Mouse (Mus musculus) G1E-ER4 (cell line): Measurements from ENCODE around the gene Asic2. TPM values are rescaled to one million over a fixed set of nuclear protein-coding genes. Genes with fewer than 3 reads are reported as not detected.

Source experiments
- GATA1 ChIP-seq: IDR thresholded peaks from one replicate; pipeline ENCODE4 v1.8.0; 2012; ENCODE audit warnings: low read length, inconsistent platforms
- polyA plus RNA-seq: library from polyadenylated mRNA; stranded (reverse); fragments of >175 nt; gene quantifications from 2 replicates; pipeline ENCODE4 v1.2.3, GENCODE M21; 2012

Gene Asic2
- polyA plus RNA-seq, 1 experiment, result not detected

DNA sequence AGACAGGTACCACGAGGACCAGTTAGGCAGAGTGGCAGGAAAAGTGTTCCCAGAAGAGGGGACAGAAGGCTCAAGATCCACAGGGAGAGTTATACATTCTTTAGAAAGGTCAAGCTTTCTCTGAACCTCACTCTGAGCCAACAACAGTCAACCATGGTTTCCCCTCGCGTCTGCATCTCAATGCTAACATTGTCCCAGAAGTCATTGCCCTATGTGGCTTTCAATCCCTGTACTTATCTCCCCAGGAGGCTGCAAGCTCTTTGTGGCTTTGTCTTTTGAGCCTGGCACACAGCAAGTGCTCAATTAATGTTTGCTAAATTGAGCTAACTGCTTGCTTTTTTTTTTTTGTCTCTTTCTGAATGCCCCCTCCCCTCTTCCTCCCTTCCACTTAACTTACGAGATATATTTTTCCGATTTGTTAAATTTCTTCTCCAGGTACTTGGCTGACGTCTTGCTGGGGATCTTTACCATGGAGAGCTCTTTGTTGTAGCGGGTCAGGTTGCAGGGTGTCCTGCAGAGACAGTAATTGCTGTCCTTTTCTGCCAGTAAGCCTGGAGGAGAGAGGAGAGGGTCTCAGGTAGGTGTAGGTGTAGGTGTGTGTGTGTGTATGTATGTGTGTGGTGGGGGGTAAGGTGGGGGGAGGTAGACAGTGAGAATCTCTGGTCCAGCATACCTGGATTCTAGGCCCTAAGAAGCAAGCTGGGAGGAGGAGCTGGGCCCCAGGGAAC lies 1078.8 kb downstream of the Asic2 start:
- no peak for TF ChIP-seq GATA1

DNA sequence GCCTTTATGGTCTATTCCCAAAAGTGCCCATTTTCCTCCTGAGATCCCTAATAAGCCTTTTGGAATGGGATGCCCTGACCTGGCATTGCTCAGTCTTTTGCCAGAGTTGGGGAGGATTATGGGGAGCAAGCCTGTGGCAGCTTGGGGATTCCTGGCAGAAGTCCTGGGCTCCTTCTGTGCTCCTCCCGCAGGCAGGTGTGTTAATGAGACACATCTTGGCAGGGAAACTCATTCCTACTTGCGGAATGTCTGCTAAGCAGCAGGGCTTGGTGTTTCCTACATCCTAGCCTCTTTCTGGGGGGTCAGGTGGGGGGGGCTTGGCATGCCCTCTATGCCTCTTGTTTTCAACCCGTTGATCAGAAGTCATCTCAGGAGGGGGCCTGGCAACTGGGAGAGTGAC lies 1081.2 kb downstream of the Asic2 start:
- no peak for TF ChIP-seq GATA1

DNA sequence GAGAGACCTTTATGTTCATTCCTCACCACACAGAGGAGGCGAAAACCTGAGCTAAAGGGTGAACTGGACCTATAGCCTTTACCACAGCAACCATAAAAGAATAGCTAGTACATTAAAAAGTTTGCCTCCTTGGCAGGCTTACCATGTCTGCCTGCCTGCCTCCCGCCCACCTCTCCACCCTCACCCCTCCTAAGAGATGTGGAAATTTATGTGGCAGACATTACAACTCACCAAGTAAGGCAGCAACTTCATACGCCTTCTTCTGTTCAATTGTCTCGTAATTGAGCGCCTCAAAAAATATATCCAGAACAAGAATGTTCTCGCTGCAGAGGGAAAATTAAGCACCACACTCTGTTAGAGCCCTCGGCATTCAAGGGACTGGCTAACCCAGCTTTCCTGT lies 1081.9 kb downstream of the Asic2 start:
- TF ChIP-seq GATA1, result no peak

DNA sequence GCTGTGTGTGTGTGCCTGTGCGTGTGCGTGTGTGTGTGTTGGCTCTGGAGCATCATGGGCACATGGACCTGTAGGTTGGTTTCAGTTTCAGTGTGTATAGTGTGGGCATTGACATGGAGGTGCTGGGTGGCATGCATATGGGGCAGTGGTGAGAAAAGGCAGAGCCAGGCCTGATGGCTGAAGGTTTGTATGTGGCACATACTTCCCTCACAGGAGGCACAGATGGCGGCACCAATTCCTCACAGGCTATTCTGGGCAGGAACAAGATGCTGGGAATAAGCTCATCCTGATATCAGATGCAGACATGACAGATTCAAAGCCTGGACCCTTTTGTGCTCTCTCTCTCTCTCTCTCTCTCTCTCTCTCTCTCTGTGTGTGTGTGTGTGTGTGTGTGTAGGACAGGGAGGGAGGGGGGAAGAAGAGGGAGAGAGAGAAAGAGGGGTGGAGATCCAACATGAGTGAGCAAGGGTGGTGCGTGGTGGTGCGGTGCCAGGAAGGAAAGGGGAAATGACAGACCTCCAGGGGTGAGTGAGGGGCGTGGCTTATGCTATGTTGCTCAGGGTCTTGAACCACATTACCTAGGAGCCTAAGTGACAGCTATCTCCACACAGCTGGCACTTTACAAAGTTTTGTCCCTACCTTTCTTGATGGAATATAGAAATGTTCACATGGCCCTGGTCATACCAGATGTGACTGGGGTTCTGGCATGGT lies 1083.6 kb downstream of the Asic2 start:
- TF ChIP-seq GATA1, result no peak

DNA sequence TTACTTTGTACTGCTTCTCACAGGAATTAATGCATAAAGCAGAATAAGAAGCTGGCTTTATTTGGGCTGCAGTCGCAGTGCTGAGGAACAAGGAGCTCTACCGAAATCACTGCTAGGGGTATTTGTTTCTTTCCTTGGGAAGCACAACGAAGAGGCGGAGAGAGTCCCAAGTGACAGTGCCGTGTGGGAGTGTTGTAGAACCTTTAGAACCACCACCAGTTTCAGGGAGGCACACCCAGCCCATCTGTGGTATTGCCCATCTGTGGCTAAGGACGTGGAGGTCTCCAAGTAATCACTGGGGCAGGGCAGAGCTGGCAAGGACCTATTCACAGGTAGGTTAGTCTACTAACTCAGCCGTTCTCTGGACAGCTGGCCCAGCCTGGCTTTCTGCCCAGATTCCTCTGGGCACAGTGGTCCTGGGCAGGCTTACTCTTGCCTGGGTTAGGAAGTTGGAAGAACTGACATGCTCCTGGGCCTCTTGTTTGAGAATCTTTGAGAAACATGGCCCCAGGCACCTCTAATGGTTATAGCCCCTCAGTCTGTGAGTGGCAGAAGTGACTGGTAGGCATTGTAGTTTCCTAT lies 1085.9 kb downstream of the Asic2 start:
- no peak for TF ChIP-seq GATA1

DNA sequence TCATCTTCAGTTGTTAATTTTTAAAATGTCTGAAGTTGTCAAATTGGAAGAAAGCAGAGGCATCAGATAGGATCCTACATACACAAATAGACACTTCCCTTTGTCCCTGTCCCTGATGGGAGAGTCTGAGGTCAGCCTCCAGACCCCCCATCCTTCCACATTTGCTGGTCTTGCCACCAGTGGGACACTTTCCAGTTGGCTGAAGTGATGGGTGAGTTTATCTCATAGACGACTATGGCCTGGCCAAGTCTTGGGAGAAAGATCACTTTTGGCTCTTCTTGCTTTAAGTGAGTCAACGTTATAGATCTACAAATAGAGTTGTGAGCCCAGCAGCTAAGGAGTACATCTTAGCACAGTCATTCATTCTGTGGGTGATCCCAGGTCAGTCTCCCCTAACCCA lies 1090.2 kb downstream of the Asic2 start:
- no peak for TF ChIP-seq GATA1

DNA sequence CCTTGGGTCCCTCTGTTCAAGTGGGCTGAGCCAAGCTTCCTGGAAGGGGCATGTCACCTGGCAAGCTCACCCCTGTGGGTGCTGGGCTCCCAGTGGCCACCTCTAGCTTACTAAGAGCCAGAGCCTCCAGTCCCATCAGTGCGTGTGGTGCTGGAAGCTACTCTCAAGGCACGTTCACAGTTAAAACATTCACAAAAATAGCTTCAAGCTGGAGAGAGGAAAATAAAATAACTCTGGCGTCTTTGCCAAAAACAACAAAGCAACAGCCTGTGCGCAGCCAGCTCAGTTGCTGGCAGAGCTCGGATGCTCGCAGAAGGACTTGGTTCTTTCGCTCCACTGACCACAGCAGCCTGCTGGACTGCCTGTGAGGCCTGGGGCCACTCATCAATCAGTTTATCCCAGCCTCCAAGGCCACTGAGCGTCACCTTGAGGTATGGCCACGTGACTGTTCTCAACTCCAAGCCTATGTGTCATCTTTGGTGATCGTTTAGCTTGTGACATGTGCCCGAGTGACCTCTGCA lies 1091.1 kb downstream of the Asic2 start:
- no peak for TF ChIP-seq GATA1

DNA sequence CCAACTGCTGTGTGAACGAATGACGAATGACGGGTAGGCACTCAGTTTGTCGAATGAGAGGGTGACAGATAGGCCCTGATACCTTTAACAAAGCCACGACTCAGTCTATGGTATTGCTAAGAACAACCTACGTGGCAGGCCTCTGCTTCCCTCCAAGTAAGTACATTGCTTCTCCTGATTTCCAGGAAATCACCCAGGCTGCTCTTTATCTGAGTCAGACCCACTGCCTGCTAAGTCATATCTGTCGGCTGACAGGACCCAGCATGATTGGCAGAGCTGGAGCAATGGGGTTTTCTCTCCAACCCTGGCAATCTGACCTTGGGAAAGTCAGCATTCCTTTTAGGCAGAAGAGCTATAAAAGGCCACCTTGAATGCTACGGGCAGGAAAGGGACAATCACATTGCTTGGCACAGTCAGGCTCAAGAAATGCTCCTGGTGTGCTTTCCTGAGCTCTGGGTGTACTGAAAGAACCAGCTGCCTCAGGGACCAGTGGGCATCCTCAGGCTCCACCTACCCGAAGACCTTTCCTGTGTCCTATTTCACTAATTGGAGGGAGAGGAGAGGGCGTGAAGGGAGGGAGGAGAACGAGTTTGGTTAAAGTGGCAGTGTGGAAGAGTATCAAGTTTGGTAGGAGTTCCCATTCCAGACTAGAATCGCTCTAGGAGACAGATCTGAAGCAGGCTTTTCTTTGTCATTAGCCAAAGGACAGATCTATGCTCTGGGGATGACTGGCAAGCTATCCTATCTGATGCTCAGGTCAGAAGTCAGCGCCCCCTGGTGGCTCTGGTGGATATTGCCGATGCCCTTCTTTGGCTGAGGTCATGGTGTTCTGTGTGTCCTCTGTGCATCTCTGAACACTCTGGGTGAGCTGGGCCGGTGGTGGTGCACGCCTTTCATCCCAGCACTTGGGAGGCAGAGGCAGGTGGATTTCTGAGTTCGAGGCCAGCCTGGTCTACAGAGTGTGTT lies 1095.5 kb downstream of the Asic2 start:
- no peak for TF ChIP-seq GATA1

DNA sequence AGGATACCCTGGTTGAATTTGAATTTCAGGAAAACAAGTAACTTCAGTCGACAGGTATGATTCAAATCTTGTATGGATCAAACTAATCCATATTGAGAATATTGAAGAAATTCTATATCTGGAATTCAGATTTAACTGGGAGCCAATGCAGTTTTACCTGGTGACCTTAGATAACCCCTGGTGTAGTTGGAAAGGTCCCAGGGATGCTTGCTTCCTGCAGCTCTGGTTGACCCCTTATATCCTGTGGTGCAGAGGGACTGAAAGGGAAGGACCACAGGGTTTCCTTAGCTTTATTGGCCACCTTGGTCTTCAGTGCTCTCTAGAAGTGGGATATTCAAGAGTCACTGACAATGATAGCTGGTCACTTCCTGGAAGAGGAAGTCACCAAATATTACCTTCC lies 1100.2 kb downstream of the Asic2 start:
- no peak for TF ChIP-seq GATA1

DNA sequence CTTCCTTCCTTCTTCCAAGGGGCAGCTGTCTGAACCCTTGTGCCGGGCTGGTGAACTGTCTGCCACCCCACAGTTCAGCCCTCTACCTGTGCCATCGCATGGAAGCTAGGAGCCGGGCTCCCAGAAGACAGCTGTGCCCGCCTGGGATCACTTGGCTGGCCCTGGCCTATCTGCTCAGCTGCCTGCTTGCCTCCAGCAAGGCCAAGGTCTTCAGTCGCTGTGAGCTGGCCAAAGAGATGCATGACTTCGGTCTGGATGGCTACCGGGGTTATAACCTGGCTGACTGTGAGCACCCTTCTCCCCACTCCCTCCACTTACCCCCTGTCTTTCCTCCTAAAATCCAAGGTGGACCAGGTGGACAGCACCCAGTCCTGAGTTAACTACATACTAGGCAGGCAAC lies 1105.3 kb downstream of the Asic2 start:
- no peak for TF ChIP-seq GATA1

DNA sequence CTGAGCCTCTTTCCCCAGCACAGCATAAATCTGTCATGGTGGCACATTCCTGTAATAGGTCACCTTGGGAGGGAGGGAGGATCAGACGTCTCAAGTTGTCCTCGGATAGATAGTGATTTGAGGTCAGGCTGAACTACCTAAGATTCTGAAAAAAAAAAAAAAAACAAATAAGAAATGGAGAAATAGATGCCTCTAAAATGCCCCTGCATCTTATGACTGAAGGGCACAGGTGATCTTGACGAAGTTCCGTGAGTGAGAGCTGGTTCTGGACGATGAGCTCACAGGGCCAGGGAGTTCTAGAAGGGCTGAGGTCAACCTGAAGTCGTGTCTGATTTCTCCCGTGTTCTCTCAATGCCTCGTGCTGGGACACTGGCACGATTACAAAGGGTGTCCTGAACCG lies 1110.2 kb downstream of the Asic2 start, which contains the start of gene Spaca3:
Gene Spaca3, plus strand, starts transcription at position 301 of the 400 bp plus-strand sequence.
- no peak for TF ChIP-seq GATA1

DNA sequence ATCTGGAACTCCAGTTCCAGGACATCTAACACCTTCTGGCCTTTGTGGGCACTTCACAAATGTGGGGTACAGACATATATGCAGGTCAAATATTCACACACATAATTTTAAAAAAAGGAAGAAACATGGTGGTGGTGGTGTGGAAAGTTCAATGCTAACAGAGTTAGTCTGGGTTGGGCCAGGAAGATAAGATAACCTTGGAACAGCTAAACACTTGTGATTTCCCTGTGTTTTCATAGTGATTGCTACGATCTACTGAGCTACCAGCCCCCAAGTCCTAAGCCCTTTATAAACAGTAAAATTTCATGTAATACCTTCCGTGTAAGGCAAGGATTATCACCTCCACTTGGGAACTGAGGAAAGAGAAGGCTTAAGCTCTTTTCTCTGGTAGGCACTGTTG lies 1111.4 kb downstream of the Asic2 start:
- no peak for TF ChIP-seq GATA1

DNA sequence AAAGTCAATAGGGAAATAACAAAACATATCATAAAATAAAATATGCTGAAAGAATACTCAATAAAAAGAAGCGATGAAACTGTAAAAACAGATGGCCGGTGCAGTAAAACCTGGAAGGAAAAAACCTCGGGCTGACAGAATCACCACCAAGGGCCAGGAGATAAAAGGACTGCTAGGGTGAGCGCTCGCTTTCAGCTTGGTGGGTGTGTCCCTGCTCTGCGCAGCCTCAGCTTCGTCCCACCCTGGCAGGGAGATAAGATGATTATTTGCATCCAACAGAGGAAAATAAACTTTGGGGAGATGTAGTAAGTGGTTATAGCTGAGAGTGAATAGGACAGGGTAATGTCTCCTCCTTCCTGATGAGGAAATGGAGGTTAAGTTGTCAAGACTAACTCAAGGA lies 1113.3 kb downstream of the Asic2 start:
- TF ChIP-seq GATA1, result no peak

DNA sequence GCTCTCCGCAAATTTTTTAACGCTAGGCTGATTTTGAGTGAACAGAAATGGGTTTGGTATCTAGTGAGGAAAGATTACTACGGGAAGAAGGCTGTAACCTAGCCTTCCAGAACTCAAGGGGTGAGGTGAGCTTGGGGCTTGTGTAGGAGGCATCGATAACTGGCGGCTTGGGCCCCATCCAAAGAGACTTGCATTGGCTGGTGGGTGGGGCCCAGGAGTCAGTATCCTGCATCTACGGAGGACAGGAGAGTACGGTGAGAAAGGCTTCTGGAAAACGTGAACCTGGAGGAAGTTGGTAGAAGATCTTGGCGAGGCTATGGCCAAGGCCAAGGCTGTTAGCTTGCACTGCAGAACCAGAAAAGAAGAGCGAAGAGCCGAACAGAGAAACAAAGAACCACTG lies 1113.8 kb downstream of the Asic2 start:
- TF ChIP-seq GATA1, result no peak

DNA sequence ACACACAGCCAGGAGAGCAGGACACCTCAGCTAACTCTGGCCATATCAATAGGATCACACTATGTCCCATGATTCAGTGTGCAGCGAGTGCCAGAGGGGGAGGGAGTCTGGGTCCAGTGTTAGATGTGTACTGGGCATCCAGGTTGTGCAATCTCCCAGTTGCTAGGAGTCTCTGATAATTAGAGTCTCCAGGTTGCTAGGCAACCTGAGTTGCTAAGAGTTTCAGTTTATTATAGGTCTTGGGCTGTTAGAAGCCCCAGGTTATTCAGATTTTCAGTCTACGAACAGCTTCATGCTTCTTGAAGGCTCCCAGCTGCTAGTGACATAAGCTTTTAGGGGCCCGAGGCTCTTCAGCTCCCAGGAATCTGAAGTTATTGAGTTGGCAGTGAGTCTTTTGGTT lies 1115.2 kb downstream of the Asic2 start:
- TF ChIP-seq GATA1, result no peak
